Mouse (Mus musculus): Measurements from ENCODE around the gene Usp44. TPM values are rescaled to one million over a fixed set of nuclear protein-coding genes. Genes with fewer than 3 reads are reported as not detected.
"Not testable (repeated sequence)": the region's sequence is repeated elsewhere in the genome, so short reads cannot be mapped to it uniquely, and the experiment has no call there.

Usp44 gene
- total RNA-seq, 2 experiments from 2014 or later, result not detected

DNA sequence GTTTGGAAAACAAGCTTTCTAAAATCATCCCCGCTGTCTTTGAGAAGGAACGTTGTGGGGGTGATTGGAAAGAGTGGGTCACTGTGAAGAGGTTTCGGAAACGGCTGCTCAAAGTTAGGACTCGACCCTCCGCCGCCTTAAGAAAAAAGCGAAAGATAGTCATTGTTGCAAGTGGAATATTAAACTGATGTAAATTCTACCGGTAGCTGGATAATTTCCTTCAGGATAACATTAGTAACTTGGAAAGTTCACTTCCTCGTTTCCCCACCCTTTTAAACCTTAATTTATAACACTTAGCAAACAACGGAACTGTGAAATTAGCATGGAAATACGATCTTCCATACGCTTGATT lies 3.0 kb downstream of the Usp44 start:
- no peak for DNase-seq (ENCODE audit: low spot score in 2 of 2)
- intact Hi-C loops (cut with DNase I), result no loop called here

- DNase-seq (ENCODE audit: low spot score in 2 of 2); intact Hi-C loops (cut with DNase I): not testable (repeated sequence)
Measured at GRCm38 (mm10) chr10:93835115-93835514, 3.8 kb downstream of the Usp44 start.

GRCm38 (mm10) chr10:93846706-93847105 lies 15.4 kb downstream of the Usp44 start:
- DNase-seq (ENCODE audit: low spot score in 2 of 2), result no peak
- intact Hi-C loops (cut with DNase I), result no loop called here

DNA sequence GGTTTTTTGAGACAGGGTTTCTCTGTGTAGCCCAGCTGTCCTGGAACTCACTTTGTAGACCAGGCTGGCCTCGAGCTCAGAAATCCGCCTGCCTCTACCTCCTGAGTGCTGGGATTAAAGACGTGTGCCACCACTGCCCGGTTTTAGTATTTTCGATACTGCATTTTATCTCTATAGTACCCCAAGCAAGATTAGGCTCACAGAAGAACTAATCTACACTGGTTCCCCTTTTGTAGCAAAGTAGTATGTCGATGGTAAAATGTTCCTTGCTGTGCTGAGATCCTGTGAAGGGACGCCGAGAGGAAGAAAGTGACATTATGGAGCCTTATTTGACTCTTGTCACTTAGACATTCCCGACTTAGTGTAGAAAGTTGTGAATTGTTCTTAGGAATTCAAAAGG lies 23.8 kb downstream of the Usp44 start:
- intact Hi-C loops (cut with DNase I), result no loop called here
- DNase-seq (ENCODE audit: low spot score in 2 of 2), result no peak

DNA sequence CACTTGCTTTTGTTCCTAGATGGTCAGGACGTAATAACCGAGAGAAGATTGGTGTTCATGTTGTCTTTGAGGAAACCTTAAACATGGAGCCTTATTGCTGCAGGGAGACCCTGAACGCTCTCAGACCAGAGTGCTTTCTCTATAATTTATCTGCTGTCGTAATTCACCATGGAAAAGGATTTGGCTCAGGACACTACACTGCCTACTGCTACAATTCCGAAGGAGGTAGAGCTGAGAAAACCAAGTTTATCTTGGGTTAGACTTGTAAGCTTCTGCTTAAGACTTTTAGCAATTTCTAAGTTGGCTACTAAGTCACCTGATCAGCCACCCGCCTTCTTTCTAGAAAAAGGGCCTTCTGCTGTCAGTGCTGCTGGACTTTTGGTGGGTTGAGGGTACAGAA lies 24.7 kb downstream of the Usp44 start:
- intact Hi-C loops (cut with DNase I), result no loop called here
- no peak for DNase-seq (ENCODE audit: low spot score in 2 of 2)

- no peak for DNase-seq (ENCODE audit: low spot score in 2 of 2)
- intact Hi-C loops (cut with DNase I), result no loop called here
Measured at GRCm38 (mm10) chr10:93868401-93868800, 37.0 kb downstream of the Usp44 start.

GRCm38 (mm10) chr10:93868886-93869285 lies 37.5 kb downstream of the Usp44 start:
- intact Hi-C loops (cut with DNase I), result no loop called here
- no peak for DNase-seq (ENCODE audit: low spot score in 2 of 2)

- no peak for DNase-seq (ENCODE audit: low spot score in 2 of 2)
- intact Hi-C loops (cut with DNase I), result no loop called here
Measured at GRCm38 (mm10) chr10:93876772-93877171, 45.4 kb downstream of the Usp44 start.

GRCm38 (mm10) chr10:93878732-93879131 lies 47.4 kb downstream of the Usp44 start:
- no peak for DNase-seq (ENCODE audit: low spot score in 2 of 2)
- intact Hi-C loops (cut with DNase I), result no loop called here

GRCm38 (mm10) chr10:93881918-93882317 lies 50.6 kb downstream of the Usp44 start:
- no peak for DNase-seq (ENCODE audit: low spot score in 2 of 2)
- intact Hi-C loops (cut with DNase I), result loop anchor here (10.0 kb wide), 1 partner anchor 263 kb away; the partner anchor contains the start of gene Nr2c1

GRCm38 (mm10) chr10:93882738-93883364 lies 51.5 kb downstream of the Usp44 start:
- intact Hi-C loops (cut with DNase I), result loop anchor here (10.0 kb wide), 1 partner anchor 262 kb away; the partner anchor contains the start of gene Nr2c1
- no peak for DNase-seq (ENCODE audit: low spot score in 2 of 2)

DNA sequence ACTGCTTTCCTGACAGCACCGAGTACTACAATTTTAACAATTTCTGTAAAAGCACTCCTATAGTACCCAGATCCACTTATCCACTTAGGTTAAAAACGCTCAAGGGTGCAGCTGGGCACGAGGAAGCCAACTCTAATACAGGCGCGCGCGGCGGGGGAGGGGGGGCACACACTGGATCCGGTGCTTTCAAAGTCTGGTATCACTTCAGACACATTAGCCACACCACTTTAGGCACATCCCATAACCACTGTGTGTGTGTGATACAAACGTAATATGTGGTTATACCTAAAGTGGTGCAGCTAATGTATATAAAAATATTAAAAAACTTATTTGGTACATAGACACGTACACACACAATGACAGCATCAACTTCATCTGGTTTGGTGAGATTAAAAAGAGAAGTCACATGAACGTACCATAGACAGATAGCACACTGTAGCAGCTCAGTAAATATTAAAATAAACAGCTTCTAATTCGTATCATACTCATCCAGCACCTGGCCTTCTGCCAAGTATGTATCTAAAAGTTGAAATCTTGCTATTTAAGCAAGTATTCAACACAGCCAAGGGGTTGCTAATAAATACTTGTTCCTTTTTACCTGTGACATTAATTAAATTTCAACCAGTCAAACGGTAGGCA lies 54.6 kb downstream of the Usp44 start:
- DNase-seq (ENCODE audit: low spot score in 2 of 2), result no peak
- intact Hi-C loops (cut with DNase I), result loop anchor here (10.0 kb wide), 1 partner anchor 259 kb away; the partner anchor contains the start of gene Nr2c1

- intact Hi-C loops (cut with DNase I), result loop anchor here (10.0 kb wide), 1 partner anchor 256 kb away; the partner anchor contains the start of gene Nr2c1
- DNase-seq (ENCODE audit: low spot score in 2 of 2), result no peak
Measured at GRCm38 (mm10) chr10:93888590-93888934, 57.2 kb downstream of the Usp44 start.

GRCm38 (mm10) chr10:93888935-93889578 lies 57.7 kb downstream of the Usp44 start:
- DNase-seq (ENCODE audit: low spot score in 2 of 2), result no peak
- intact Hi-C loops (cut with DNase I), result loop anchor here (10.0 kb wide), 1 partner anchor 256 kb away; the partner anchor contains the start of gene Nr2c1

DNA sequence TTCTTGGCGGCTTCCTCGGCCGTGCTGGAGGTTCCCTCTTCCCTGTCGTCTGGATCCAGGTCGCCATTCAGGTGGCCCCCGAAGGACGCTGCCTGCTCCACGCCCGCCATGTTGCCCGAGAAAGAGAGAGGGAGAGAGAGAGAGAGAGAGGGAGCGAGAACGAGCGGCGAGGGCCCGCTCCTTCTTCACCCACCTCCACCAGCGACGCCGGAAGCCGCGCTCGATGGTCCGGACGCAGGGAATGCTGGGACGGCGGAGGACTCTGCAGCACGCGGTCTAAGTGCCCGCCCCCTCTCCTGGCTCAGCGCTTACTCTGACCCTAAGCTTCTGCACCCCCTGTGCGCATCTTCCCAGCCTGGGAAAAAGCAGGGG lies 58.2 kb downstream of the Usp44 start:
- intact Hi-C loops (cut with DNase I), result loop anchor here (10.0 kb wide), 1 partner anchor 255 kb away; the partner anchor contains the start of gene Nr2c1
- peak; percentile 92 for DNase-seq (ENCODE audit: low spot score in 2 of 2)

DNA sequence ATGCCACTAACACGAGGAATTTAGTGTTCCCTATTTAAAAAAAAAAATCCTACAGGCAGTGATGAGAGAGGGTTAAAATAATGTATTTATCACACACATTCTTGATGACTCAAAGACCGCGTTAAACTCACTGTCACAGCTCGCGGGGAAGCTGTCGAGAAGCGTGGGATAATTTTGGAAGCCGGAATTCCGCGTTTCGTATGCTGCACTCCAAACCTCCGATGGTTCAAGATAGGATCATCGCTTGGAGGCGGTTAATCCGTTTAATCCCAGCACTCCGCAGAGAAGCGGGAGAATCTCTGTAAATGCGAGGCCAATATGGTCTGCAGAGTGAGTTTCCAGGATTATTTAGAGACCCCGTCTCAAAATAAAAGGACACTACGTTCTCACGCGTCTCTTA lies 58.6 kb downstream of the Usp44 start:
- intact Hi-C loops (cut with DNase I), result loop anchor here (10.0 kb wide), 1 partner anchor 255 kb away; the partner anchor contains the start of gene Nr2c1
- no peak for DNase-seq (ENCODE audit: low spot score in 2 of 2)

DNA sequence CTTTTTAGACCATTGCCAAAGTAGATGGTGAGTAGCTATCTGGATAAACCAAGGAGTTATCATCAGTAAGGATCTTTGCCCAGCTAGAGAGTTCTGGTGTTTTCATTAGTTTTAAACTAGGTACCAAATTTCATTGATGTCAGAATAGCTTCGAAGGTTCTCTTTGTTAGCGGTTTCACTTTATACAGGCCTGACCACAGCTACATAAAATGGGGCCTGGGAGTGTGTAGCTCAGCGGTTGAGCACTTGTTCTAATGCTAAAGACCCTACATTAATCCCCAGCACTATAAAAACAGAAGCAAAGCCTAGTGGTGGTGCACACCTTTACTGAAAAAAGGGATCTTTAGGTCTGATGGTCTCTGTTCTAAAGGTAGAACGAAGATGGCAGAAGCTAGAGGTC lies 59.2 kb downstream of the Usp44 start:
- intact Hi-C loops (cut with DNase I), result no loop called here
- DNase-seq (ENCODE audit: low spot score in 2 of 2), result no peak

DNA sequence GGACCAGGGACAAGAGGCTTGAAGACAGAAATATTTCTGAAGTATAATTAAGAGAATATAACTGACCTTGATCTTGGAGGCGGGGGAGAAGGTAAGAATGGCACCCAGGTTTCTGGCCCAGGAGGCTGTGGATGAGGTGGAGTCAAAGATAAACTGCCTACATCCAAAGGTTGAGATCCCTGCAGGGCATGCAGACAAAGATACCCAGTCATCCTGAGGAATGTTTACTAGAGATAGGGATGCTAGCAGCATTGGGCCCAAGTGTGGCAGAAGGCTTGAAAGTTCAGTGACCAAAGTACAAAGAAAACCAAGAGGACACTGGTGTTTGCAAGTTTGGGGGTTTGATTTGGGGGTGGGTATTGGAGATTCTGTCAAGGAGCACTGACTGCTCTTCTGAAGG lies 59.7 kb downstream of the Usp44 start:
- DNase-seq (ENCODE audit: low spot score in 2 of 2), result no peak
- intact Hi-C loops (cut with DNase I), result no loop called here

DNA sequence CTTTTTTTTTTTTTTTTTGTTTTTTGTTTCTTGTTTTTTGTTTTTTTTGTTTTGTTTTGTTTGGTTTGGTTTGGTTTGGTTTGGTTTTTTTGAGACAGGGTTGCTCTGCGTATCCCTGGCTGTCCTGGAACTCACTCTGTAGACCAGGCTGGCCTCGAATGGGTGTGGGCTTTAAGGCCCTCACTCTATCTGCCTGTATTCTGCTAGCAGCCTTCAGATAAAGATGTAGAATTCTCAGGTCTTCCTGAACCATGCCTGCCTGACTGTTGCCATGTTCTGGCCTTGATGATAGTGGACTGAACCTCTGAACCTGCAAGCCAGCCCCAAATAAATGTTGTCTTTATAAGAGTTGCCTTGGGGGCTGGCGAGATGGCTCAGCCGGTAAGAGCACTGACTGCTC lies 61.2 kb downstream of the Usp44 start:
- no peak for DNase-seq (ENCODE audit: low spot score in 2 of 2)
- intact Hi-C loops (cut with DNase I), result no loop called here

DNA sequence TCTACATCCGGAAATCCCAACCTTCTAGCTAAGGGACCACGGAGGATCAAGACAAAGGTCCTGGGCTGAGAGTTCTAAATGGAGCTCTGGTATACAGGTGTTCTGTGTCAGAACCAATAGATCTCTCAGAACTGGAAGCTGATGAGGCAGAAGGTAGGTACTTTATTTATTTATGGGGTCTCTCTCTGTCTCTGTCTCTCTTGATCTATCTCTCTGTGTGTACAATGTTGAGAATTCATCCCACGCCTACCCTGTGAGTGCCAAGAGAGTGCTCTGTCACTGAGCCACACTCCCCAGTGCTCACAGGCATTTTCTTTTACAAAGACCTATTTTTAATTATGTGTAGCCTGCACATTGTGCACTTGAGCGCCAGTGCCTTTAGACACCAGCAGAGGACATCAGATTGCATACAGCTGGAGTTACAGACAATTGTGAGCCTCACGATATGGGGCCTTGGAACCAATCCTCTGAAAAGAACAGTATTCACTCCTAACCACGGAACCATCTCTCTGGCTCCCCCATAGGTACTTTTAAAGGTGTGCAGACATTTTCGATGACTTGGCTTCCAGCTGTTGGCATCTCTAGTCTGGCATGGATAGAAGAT lies 65.8 kb downstream of the Usp44 start, which contains the start of gene Metap2:
Metap2 (minus strand) TSS at position 51 of the 604 bp plus-strand sequence.
- DNase-seq (ENCODE audit: low spot score in 2 of 2), result no peak
- intact Hi-C loops (cut with DNase I), result no loop called here

Measured in left cerebral cortex, postnatal 36 days (tissue).